Mouse (Mus musculus): ENCODE measurements around the gene 2900092C05Rik. TPM values are rescaled to one million over a fixed set of nuclear protein-coding genes. Genes with fewer than 3 reads are reported as not detected.
A peak's percentile ranks its signal among the peaks of the same experiment; 100 is the strongest.

The 2900092C05Rik gene
- polyA plus RNA-seq (2014; fragmentation: Nextera tagmentation; extraction: Ambion mirVana): not detected in 2 replicates

- ATAC-seq (ENCODE audit: low FRiP score) (no peak), DNase-seq (ENCODE audit: low spot score, missing footprints) (no peak)
- H3K4me3 ChIP-seq (ENCODE audit: low read depth, low read length): no peak within 1 kb of the TSS
- no peaks in the 10 kb centered on the region for H3K27me3 ChIP-seq (ENCODE audit: control insufficient read depth, insufficient read depth, low read length)
- H3K9me3 ChIP-seq (ENCODE audit: control insufficient read depth, low read length): peaks cover 4% of the 10 kb centered on the region; the same call in 1 of the 2 replicates
- WGBS: 54% methylated on average over 2 of the region's 2 CpGs
- no peak within 1 kb of the TSS for H3K4me2 ChIP-seq
- no peaks in the 10 kb centered on the region for H3K36me3 ChIP-seq (ENCODE audit: control insufficient read depth, insufficient read depth, low read length)
- no peaks in the 10 kb centered on the region for H3K4me1 ChIP-seq (ENCODE audit: control insufficient read depth, insufficient read depth, low read length)
- H3K27ac ChIP-seq (ENCODE audit: low read depth, low read length): no peak within 1 kb of the TSS
- no peak within 1 kb of the TSS for H3K9ac ChIP-seq (ENCODE audit: low read length)
Observed at GRCm38 (mm10) chr7:12512217-12512616, at the start of gene 2900092C05Rik. TSS of gene 2900092C05Rik (plus strand) at chr7:12512517.

DNA sequence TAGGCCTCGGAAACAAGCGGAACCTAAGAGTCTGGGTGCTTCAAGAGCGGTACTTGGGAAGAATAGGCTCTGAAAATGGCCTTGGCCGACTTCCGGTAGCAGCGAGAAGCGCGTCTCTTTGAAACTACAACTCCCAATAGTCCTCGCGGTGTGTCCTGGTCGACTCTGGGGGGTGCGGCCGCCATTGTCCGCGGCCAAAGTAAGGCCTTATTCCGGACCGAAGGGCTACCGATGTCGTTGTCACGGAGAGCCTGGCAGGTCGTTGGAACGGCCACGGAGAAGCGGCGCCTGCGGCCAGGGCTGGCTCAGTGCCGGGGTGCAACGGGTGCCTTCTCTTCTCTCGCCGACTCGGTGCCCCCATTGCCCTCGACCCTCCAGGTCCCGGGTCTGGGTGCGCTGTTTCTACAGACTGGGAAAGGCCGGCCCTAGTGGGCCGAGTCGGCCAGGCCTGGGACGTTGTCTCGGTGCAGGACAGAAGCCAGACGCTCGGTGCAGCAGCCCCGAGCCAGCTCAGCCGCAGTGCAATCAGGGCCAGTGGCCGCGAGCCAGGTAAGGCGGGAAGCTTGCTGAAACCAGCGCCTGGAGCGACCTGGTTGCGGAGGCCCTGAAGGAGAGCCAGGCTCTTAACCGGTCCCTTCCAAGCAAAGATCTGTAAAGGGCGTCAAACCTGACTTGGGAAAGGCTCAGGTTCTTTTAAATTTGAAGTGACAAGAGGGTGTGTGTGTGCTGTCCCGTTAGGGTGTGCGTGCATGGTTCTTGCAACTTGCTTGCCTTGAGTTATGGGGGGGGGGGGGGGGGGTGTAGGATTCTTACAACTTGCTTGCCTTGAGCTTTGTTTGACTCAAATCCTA is 33.9 kb upstream of the 2900092C05Rik start, which contains the start of gene Zfp606:
Zfp606 (plus strand) TSS at position 136 of the 851 bp plus-strand sequence.
- Histone ChIP-seq H3K4me1 (ENCODE audit: control insufficient read depth, insufficient read depth, low read length) (no peaks in the 10 kb centered on the region), H3K4me2 (peak within 1 kb of the TSS; percentile 55), H3K27ac (ENCODE audit: low read depth, low read length) (peak within 1 kb of the TSS; percentile 71), H3K9me3 (ENCODE audit: control insufficient read depth, low read length) (peaks cover 13% of the 10 kb centered on the region), H3K27me3 (ENCODE audit: control insufficient read depth, insufficient read depth, low read length) (no peaks in the 10 kb centered on the region), H3K4me3 (ENCODE audit: low read depth, low read length) (peak within 1 kb of the TSS; percentile 93), H3K9ac (ENCODE audit: low read length) (peak within 1 kb of the TSS; percentile 97), H3K36me3 (ENCODE audit: control insufficient read depth, insufficient read depth, low read length) (peaks cover 28% of the 10 kb centered on the region)
- under 1% methylated on average over 53 of the region's 53 CpGs for WGBS
- peak; percentile 97 for ATAC-seq (ENCODE audit: low FRiP score)
- DNase-seq (ENCODE audit: low spot score, missing footprints): peak; percentile 98

DNA sequence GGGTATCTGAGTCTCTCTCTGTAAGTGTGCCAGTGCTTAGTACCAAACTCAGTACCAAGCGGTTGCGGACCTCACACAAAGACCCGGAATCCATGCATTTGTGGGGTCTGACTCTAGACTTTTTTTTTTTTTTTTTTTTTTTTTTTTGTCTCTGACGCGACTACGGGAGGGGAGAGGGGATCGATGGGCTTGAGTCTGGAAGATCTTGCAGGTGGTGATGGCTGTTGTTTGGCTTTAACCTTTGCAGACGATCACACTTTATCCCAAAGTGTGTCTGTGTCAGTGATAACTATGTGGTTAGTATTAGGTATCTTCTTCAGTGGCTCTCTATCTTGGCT is 33.3 kb upstream of the 2900092C05Rik start:
- Histone ChIP-seq H3K4me3 (ENCODE audit: low read depth, low read length) (peak overlapping the region; percentile 93), H3K27ac (ENCODE audit: low read depth, low read length) (no peak overlapping the region), H3K9me3 (ENCODE audit: control insufficient read depth, low read length) (peaks cover 13% of the 10 kb centered on the region), H3K4me1 (ENCODE audit: control insufficient read depth, insufficient read depth, low read length) (no peaks in the 10 kb centered on the region), H3K4me2 (peak overlapping the region; percentile 55), H3K36me3 (ENCODE audit: control insufficient read depth, insufficient read depth, low read length) (peaks cover 34% of the 10 kb centered on the region), H3K9ac (ENCODE audit: low read length) (peak overlapping the region; percentile 97), H3K27me3 (ENCODE audit: control insufficient read depth, insufficient read depth, low read length) (no peaks in the 10 kb centered on the region)
- WGBS: 3% methylated on average over 4 of the region's 8 CpGs
- peak; percentile 90 for DNase-seq (ENCODE audit: low spot score, missing footprints)
- peak; percentile 15 for ATAC-seq (ENCODE audit: low FRiP score)

GRCm38 (mm10) chr7:12479525-12479924 is 32.8 kb upstream of the 2900092C05Rik start:
- Histone ChIP-seq H3K27ac (ENCODE audit: low read depth, low read length) (no peak overlapping the region), H3K4me1 (ENCODE audit: control insufficient read depth, insufficient read depth, low read length) (no peaks in the 10 kb centered on the region), H3K4me3 (ENCODE audit: low read depth, low read length) (peak overlapping the region; percentile 93), H3K27me3 (ENCODE audit: control insufficient read depth, insufficient read depth, low read length) (no peaks in the 10 kb centered on the region), H3K36me3 (ENCODE audit: control insufficient read depth, insufficient read depth, low read length) (peaks cover 39% of the 10 kb centered on the region), H3K4me2 (peak overlapping the region; percentile 55), H3K9me3 (ENCODE audit: control insufficient read depth, low read length) (peaks cover 13% of the 10 kb centered on the region), H3K9ac (ENCODE audit: low read length) (peak overlapping the region; percentile 97)
- 75% methylated on average over 4 of the region's 4 CpGs for WGBS
- DNase-seq (ENCODE audit: low spot score, missing footprints) (no peak), ATAC-seq (ENCODE audit: low FRiP score) (no peak)

DNA sequence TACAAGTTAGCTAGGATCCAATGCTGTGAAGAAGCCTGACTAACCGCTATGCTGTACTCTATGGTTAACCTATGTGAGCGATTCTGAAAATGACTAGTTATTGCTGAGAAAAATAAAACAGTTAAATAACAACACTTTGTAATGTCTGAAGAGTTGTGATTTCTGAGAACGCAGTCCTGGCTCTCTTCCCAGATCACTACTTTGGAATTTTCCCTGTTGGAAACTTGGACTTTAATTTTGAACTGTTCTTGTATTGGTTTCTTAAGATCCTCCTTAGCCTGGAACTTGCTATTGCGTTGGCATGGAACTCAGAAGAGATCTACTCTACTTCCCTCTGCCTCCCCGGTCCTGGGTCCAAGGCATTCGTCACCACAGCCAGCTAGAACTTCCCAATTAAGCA is 28.5 kb upstream of the 2900092C05Rik start:
- H3K4me1 ChIP-seq (ENCODE audit: control insufficient read depth, insufficient read depth, low read length): no peaks in the 10 kb centered on the region

DNA sequence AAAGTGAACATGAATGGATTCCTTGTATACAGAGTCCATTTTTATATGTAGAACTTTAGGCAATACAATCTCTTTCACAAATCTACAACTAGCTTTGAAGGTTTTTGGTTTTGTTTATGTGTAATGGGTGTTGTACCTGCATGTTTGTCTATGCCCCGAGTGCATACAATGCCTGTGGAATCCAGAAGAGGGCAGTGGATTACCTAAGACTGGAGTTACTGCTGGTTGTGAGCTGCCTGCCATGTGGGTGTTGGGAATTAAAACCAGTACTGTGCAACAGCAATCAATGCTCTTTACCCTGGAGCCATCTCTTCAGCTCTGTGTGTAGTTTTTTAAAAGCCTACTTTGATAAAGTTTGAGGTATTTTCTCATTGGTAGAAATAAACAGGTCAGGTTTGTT is 26.4 kb upstream of the 2900092C05Rik start:
- H3K9me3 ChIP-seq (ENCODE audit: control insufficient read depth, low read length): peaks cover 26% of the 10 kb centered on the region
- no peaks in the 10 kb centered on the region for H3K27me3 ChIP-seq (ENCODE audit: control insufficient read depth, insufficient read depth, low read length)
- no peak overlapping the region for H3K9ac ChIP-seq (ENCODE audit: low read length)
- no peak overlapping the region for H3K4me3 ChIP-seq (ENCODE audit: low read depth, low read length)
- peak; percentile 44 for DNase-seq (ENCODE audit: low spot score, missing footprints)
- no peak for ATAC-seq (ENCODE audit: low FRiP score)
- 98% methylated on average over 1 of the region's 1 CpGs for WGBS
- H3K36me3 ChIP-seq (ENCODE audit: control insufficient read depth, insufficient read depth, low read length): peaks cover 89% of the 10 kb centered on the region
- no peak overlapping the region for H3K4me2 ChIP-seq
- no peak overlapping the region for H3K27ac ChIP-seq (ENCODE audit: low read depth, low read length)
- H3K4me1 ChIP-seq (ENCODE audit: control insufficient read depth, insufficient read depth, low read length): no peaks in the 10 kb centered on the region

More for the DNA sequence above, 28.5 kb upstream of the 2900092C05Rik start:
- ATAC-seq (ENCODE audit: low FRiP score) (no peak), DNase-seq (ENCODE audit: low spot score, missing footprints) (no peak)
- H3K9ac ChIP-seq (ENCODE audit: low read length): no peak overlapping the region
- H3K4me3 ChIP-seq (ENCODE audit: low read depth, low read length): no peak overlapping the region
- H3K36me3 ChIP-seq (ENCODE audit: control insufficient read depth, insufficient read depth, low read length): peaks cover 78% of the 10 kb centered on the region
- H3K27me3 ChIP-seq (ENCODE audit: control insufficient read depth, insufficient read depth, low read length): no peaks in the 10 kb centered on the region
- peaks cover 28% of the 10 kb centered on the region for H3K9me3 ChIP-seq (ENCODE audit: control insufficient read depth, low read length)
- WGBS: 95% methylated on average over 6 of the region's 6 CpGs
- H3K27ac ChIP-seq (ENCODE audit: low read depth, low read length): no peak overlapping the region
- H3K4me2 ChIP-seq: no peak overlapping the region

GRCm38 (mm10) chr7:12486691-12487090 is 25.6 kb upstream of the 2900092C05Rik start:
- Histone ChIP-seq H3K9ac (ENCODE audit: low read length) (no peak overlapping the region), H3K4me3 (ENCODE audit: low read depth, low read length) (no peak overlapping the region), H3K27me3 (ENCODE audit: control insufficient read depth, insufficient read depth, low read length) (no peaks in the 10 kb centered on the region), H3K9me3 (ENCODE audit: control insufficient read depth, low read length) (peaks cover 30% of the 10 kb centered on the region), H3K36me3 (ENCODE audit: control insufficient read depth, insufficient read depth, low read length) (peaks cover 89% of the 10 kb centered on the region), H3K27ac (ENCODE audit: low read depth, low read length) (no peak overlapping the region), H3K4me1 (ENCODE audit: control insufficient read depth, insufficient read depth, low read length) (no peaks in the 10 kb centered on the region), H3K4me2 (no peak overlapping the region)
- ATAC-seq (ENCODE audit: low FRiP score): no peak
- no peak for DNase-seq (ENCODE audit: low spot score, missing footprints)

- Histone ChIP-seq H3K27me3 (ENCODE audit: control insufficient read depth, insufficient read depth, low read length) (no peaks in the 10 kb centered on the region), H3K4me1 (ENCODE audit: control insufficient read depth, insufficient read depth, low read length) (no peaks in the 10 kb centered on the region), H3K4me3 (ENCODE audit: low read depth, low read length) (no peak overlapping the region), H3K4me2 (no peak overlapping the region), H3K9ac (ENCODE audit: low read length) (no peak overlapping the region), H3K36me3 (ENCODE audit: control insufficient read depth, insufficient read depth, low read length) (no peaks in the 10 kb centered on the region), H3K27ac (ENCODE audit: low read depth, low read length) (no peak overlapping the region), H3K9me3 (ENCODE audit: control insufficient read depth, low read length) (no peaks in the 10 kb centered on the region; the same call in 1 of the 2 replicates)
- 57% methylated on average over 1 of the region's 1 CpGs for WGBS
- no peak for ATAC-seq (ENCODE audit: low FRiP score)
- DNase-seq (ENCODE audit: low spot score, missing footprints): no peak
Observed at GRCm38 (mm10) chr7:12510913-12511312, 1.4 kb upstream of the 2900092C05Rik start.

All from midbrain, embryonic 11.5 days (tissue).